Mouse (Mus musculus) limb, embryonic 15.5 days (tissue): ENCODE measurements around the gene Mypop. TPM values are rescaled to one million over a fixed set of nuclear protein-coding genes. Genes with fewer than 3 reads are reported as not detected.

Experiments used
- ATAC-seq: fragments of 200-750 bp; cut with Nextera tagmentation; 2 replicates; pipeline ENCODE4 v1.8.0; 2017; ENCODE audit warnings: low read depth, moderate TSS enrichment; ENCODE audit not compliant: insufficient number of reproducible peaks, low FRiP score, low TSS enrichment
- H3K27ac ChIP-seq: fragments of 300-500 bp; sonication (generic); 2 replicates; pipeline ENCODE4 v1.5.1; 2015; ENCODE audit warnings: moderate library complexity, mild to moderate bottlenecking, inconsistent platforms
- H3K27me3 ChIP-seq: fragments of 300-500 bp; sonication (generic); 2 replicates; pipeline ENCODE4 v1.6.1; 2015; ENCODE audit warnings: inconsistent platforms
- H3K36me3 ChIP-seq: fragments of 300-500 bp; sonication (generic); 2 replicates; pipeline ENCODE4 v1.6.1; 2015; ENCODE audit warnings: inconsistent platforms
- H3K4me1 ChIP-seq: fragments of 300-500 bp; sonication (generic); 2 replicates; pipeline ENCODE4 v1.6.1; 2015; ENCODE audit warnings: inconsistent platforms
- H3K4me2 ChIP-seq: fragments of 300-500 bp; sonication (generic); 2 replicates; pipeline ENCODE4 v1.6.1; 2015; ENCODE audit warnings: mild to moderate bottlenecking, inconsistent platforms
- H3K4me3 ChIP-seq: fragments of 300-500 bp; sonication (generic); 2 replicates; pipeline ENCODE4 v1.5.1; 2015; ENCODE audit warnings: mild to moderate bottlenecking, inconsistent platforms
- H3K9ac ChIP-seq: fragments of 300-500 bp; sonication (generic); 2 replicates; pipeline ENCODE4 v1.6.1; 2015; ENCODE audit warnings: inconsistent platforms
- H3K9me3 ChIP-seq: fragments of 300-500 bp; sonication (generic); 2 replicates; pipeline ENCODE4 v1.6.1; 2016; ENCODE audit warnings: inconsistent platforms
- WGBS: fragments of 180-500 bp; shearing (Covaris S2); methylation state at CpG from one replicate; pipeline ENCODE4 v1.1.7; 2015; 5-methylcytosine and 5-hydroxymethylcytosine counted together
- polyA plus RNA-seq: library from polyadenylated mRNA; unstranded; fragments of >200 nt; fragmentation: Nextera tagmentation; extraction: Ambion mirVana; gene quantifications from 2 replicates; pipeline ENCODE4 v1.2.1, GENCODE M21; 2015

Mypop gene
- polyA plus RNA-seq, 1 experiment from 2014 or later = 5.2 TPM

GRCm38 (mm10) chr7:19005417-19006121 is 14.5 kb downstream of the Mypop start:
- Histone ChIP-seq H3K27me3 (no peaks in the 10 kb centered on the region), H3K9me3 (no peaks in the 10 kb centered on the region), H3K27ac (peak overlapping the region; percentile 43; the same call in 1 of the 2 replicates), H3K9ac (no peak overlapping the region; the same call in 1 of the 2 replicates), H3K4me3 (peak overlapping the region; percentile 82), H3K4me1 (peaks cover 56% of the 10 kb centered on the region), H3K36me3 (peaks cover 28% of the 10 kb centered on the region), H3K4me2 (peak overlapping the region; percentile 97)
- ATAC-seq = no peak
- 78% methylated on average over 34 of the region's 34 CpGs for WGBS

GRCm38 (mm10) chr7:19006476-19006875 is 15.4 kb downstream of the Mypop start:
- H3K36me3 ChIP-seq = peaks cover 28% of the 10 kb centered on the region
- 9% methylated on average over 12 of the region's 12 CpGs for WGBS
- no peak overlapping the region for H3K9ac ChIP-seq
- ATAC-seq = no peak
- peak overlapping the region; percentile 82 for H3K4me3 ChIP-seq
- peak overlapping the region; percentile 97 for H3K4me2 ChIP-seq
- H3K4me1 ChIP-seq = peaks cover 52% of the 10 kb centered on the region
- no peak overlapping the region for H3K27ac ChIP-seq
- H3K9me3 ChIP-seq = no peaks in the 10 kb centered on the region
- H3K27me3 ChIP-seq = no peaks in the 10 kb centered on the region

GRCm38 (mm10) chr7:19007026-19007977 is 16.3 kb downstream of the Mypop start:
- no peak overlapping the region for H3K4me3 ChIP-seq
- H3K4me2 ChIP-seq = no peak overlapping the region
- H3K9ac ChIP-seq = no peak overlapping the region
- WGBS = 78% methylated on average over 13 of the region's 13 CpGs
- no peak for ATAC-seq
- peaks cover 28% of the 10 kb centered on the region for H3K36me3 ChIP-seq
- no peak overlapping the region for H3K27ac ChIP-seq
- H3K4me1 ChIP-seq = peaks cover 55% of the 10 kb centered on the region
- H3K9me3 ChIP-seq = no peaks in the 10 kb centered on the region
- H3K27me3 ChIP-seq = no peaks in the 10 kb centered on the region

GRCm38 (mm10) chr7:19010581-19010980 is 19.5 kb downstream of the Mypop start:
- H3K9ac ChIP-seq = no peak overlapping the region
- peaks cover 40% of the 10 kb centered on the region for H3K4me1 ChIP-seq
- H3K27ac ChIP-seq = no peak overlapping the region
- 78% methylated on average over 7 of the region's 7 CpGs for WGBS
- no peaks in the 10 kb centered on the region for H3K27me3 ChIP-seq
- H3K36me3 ChIP-seq = peaks cover 22% of the 10 kb centered on the region
- ATAC-seq = no peak
- no peak overlapping the region for H3K4me2 ChIP-seq
- no peak overlapping the region for H3K4me3 ChIP-seq
- no peaks in the 10 kb centered on the region for H3K9me3 ChIP-seq

- peaks cover 9% of the 10 kb centered on the region for H3K36me3 ChIP-seq
- peaks cover 24% of the 10 kb centered on the region for H3K4me1 ChIP-seq
- H3K4me2 ChIP-seq = peak overlapping the region; percentile 66
- H3K9ac ChIP-seq = peak overlapping the region; percentile 47; the same call in 1 of the 2 replicates
- WGBS = under 1% methylated on average over 31 of the region's 31 CpGs
- ATAC-seq = peak; percentile 66; the same call in 1 of the 2 replicates
- peak overlapping the region; percentile 37 for H3K4me3 ChIP-seq
- H3K27me3 ChIP-seq = no peaks in the 10 kb centered on the region
- H3K9me3 ChIP-seq = no peaks in the 10 kb centered on the region
- peak overlapping the region; percentile 84 for H3K27ac ChIP-seq
Measured at GRCm38 (mm10) chr7:19012025-19012621, 21.1 kb downstream of the Mypop start.

- 42% methylated on average over 2 of the region's 2 CpGs for WGBS
- H3K4me3 ChIP-seq = no peak overlapping the region
- peak overlapping the region; percentile 84 for H3K27ac ChIP-seq
- no peaks in the 10 kb centered on the region for H3K27me3 ChIP-seq
- ATAC-seq = no peak
- peaks cover 17% of the 10 kb centered on the region for H3K4me1 ChIP-seq
- peaks cover 2% of the 10 kb centered on the region; the same call in 1 of the 2 replicates for H3K36me3 ChIP-seq
- no peak overlapping the region for H3K9ac ChIP-seq
- H3K4me2 ChIP-seq = no peak overlapping the region
- no peaks in the 10 kb centered on the region for H3K9me3 ChIP-seq
Measured at GRCm38 (mm10) chr7:19012882-19013281, 21.8 kb downstream of the Mypop start.

- WGBS = 57% methylated on average over 15 of the region's 15 CpGs
- H3K4me1 ChIP-seq = peaks cover 15% of the 10 kb centered on the region
- no peaks in the 10 kb centered on the region for H3K36me3 ChIP-seq
- no peak overlapping the region for H3K27ac ChIP-seq
- H3K9ac ChIP-seq = no peak overlapping the region
- ATAC-seq = no peak
- no peak overlapping the region for H3K4me3 ChIP-seq
- H3K27me3 ChIP-seq = no peaks in the 10 kb centered on the region
- no peak overlapping the region for H3K4me2 ChIP-seq
- no peaks in the 10 kb centered on the region for H3K9me3 ChIP-seq
Measured at GRCm38 (mm10) chr7:19014452-19014851, 23.4 kb downstream of the Mypop start.

GRCm38 (mm10) chr7:19016042-19016441 is 25.0 kb downstream of the Mypop start:
- 82% methylated on average over 4 of the region's 4 CpGs for WGBS
- Histone ChIP-seq H3K9ac (no peak overlapping the region), H3K4me1 (peaks cover 15% of the 10 kb centered on the region), H3K9me3 (no peaks in the 10 kb centered on the region), H3K4me3 (no peak overlapping the region), H3K27me3 (peaks cover 11% of the 10 kb centered on the region), H3K4me2 (no peak overlapping the region), H3K27ac (no peak overlapping the region), H3K36me3 (no peaks in the 10 kb centered on the region)
- ATAC-seq = no peak

GRCm38 (mm10) chr7:19017909-19018308 is 26.9 kb downstream of the Mypop start:
- no peak for ATAC-seq
- Histone ChIP-seq H3K27ac (no peak overlapping the region), H3K9ac (no peak overlapping the region), H3K27me3 (peaks cover 29% of the 10 kb centered on the region), H3K4me1 (no peaks in the 10 kb centered on the region; the same call in 1 of the 2 replicates), H3K4me3 (no peak overlapping the region), H3K9me3 (no peaks in the 10 kb centered on the region), H3K36me3 (no peaks in the 10 kb centered on the region), H3K4me2 (no peak overlapping the region)
- 87% methylated on average over 7 of the region's 7 CpGs for WGBS

- Histone ChIP-seq H3K4me3 (no peak overlapping the region), H3K9ac (no peak overlapping the region), H3K27me3 (peaks cover 40% of the 10 kb centered on the region), H3K4me1 (peaks cover 20% of the 10 kb centered on the region), H3K9me3 (no peaks in the 10 kb centered on the region), H3K36me3 (no peaks in the 10 kb centered on the region), H3K27ac (no peak overlapping the region), H3K4me2 (peak overlapping the region; percentile 14; the same call in 1 of the 2 replicates)
- no peak for ATAC-seq
- 12% methylated on average over 8 of the region's 8 CpGs for WGBS
Measured at GRCm38 (mm10) chr7:19021048-19021447, 30.0 kb downstream of the Mypop start.

GRCm38 (mm10) chr7:19022189-19022958 is 31.3 kb downstream of the Mypop start:
- H3K4me3 ChIP-seq = peak overlapping the region; percentile 95
- peaks cover 40% of the 10 kb centered on the region for H3K27me3 ChIP-seq
- H3K9me3 ChIP-seq = no peaks in the 10 kb centered on the region
- ATAC-seq = no peak
- 50% methylated on average over 18 of the region's 18 CpGs for WGBS
- peaks cover 25% of the 10 kb centered on the region for H3K4me1 ChIP-seq
- 0 out of 2 replicates have a peak overlapping the region, but pooled peaks have one; percentile 10 for H3K9ac ChIP-seq
- H3K27ac ChIP-seq = no peak overlapping the region
- H3K4me2 ChIP-seq = peak overlapping the region; percentile 14
- H3K36me3 ChIP-seq = no peaks in the 10 kb centered on the region
